Mouse (Mus musculus): ENCODE results near the gene Fam196b. TPM values are rescaled to one million over a fixed set of nuclear protein-coding genes. Genes with fewer than 3 reads are reported as not detected.

Gene Fam196b
- total RNA-seq (2018; cell fraction: chromatin; rRNA removed): under 1 TPM in 17 of 26 experiments, not detected in 9; 0.13 to 0.29 (median 0.21) TPM
- under 1 TPM in 1 of 26 experiments, not detected in 25; 0.03 TPM for total RNA-seq (2018; cell fraction: cytosol; rRNA removed)
- under 1 TPM in 10 of 26 experiments, not detected in 16; 0.09 to 0.23 (median 0.12) TPM for total RNA-seq (2018; cell fraction: nucleus; rRNA removed)
- not detected in 3 replicates for polyA plus RNA-seq (2018)

DNA sequence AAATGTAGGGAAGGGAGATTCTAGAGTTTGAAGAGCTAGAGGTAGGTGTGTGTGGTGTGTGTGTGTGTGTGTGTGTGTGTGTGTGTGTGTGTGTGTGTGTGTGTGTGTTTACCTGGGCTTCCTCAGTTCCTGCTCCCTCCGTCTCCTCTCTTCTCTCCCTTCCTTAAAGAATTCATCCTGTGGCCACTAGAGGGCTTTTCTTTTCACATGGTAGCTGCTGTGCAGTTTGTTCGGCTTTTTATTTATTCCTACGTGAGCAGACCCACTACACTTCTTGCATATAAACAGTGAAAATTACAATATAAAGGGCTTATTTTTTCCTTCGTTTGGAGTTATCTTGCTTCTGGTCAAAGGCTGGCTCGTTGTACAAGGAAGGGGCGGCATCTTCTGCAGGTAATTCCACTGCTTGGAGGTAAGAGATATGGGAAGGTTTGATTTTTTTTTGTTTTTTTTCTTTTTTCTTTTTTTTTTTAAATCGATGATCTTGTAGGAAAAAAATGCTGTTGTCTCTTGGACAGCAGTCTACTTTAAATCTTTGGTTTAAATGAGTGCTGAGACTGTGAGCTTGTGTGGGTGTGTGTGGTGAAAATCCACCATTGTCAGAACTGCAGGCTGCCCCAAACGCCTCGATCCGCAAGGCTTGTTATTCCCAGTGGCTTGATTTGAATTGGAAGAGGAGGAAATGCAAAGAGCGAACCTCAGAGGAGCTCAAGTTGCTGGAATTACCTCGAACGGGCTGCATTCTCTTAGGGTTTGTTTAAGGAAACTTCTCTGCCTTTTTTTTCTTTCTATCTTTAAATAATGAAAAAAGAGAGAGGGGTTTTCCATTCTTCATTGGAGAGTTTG is at the start of gene Fam196b:
Gene Fam196b, plus strand, starts transcription at position 289 of the 846 bp plus-strand sequence.
- H3K4me3 ChIP-seq (ENCODE audit: inconsistent target): no peak within 1 kb of the TSS
- peaks cover 38% of the 10 kb centered on the region for H3K36me3 ChIP-seq (ENCODE audit: inconsistent target)
- H3K79me2 ChIP-seq (ENCODE audit: inconsistent target): no peaks in the 10 kb centered on the region
- no peak within 1 kb of the TSS for H3K27ac ChIP-seq
- 72% methylated on average over 13 of the region's 13 CpGs for WGBS (ENCODE audit: missing documents)

DNA sequence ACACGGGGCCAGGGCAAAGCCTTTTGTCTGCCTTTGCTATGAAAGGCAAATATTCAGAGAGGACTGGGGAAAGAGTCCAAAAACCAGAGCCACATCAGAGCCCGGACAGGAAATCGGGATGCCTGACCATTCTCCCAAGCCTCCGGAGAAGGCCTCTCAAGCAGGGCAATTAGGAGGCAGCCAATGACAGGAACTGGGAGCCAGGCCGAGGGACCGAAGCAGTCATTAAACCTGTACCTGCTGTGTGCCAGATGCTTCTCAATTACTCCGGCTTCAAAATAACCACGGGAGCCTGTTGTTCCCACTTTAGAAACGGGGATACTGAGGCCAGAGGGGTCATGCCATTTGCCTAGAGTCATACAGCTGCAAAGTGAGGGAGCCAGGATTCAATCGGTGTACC is 42.6 kb upstream of the Fam196b start:
- WGBS (ENCODE audit: missing documents): 94% methylated on average over 10 of the region's 10 CpGs
- no peak overlapping the region for H3K4me3 ChIP-seq (ENCODE audit: inconsistent target)
- peaks cover 69% of the 10 kb centered on the region for H3K36me3 ChIP-seq (ENCODE audit: inconsistent target)
- H3K79me2 ChIP-seq (ENCODE audit: inconsistent target): no peaks in the 10 kb centered on the region
- H3K27ac ChIP-seq: no peak overlapping the region

DNA sequence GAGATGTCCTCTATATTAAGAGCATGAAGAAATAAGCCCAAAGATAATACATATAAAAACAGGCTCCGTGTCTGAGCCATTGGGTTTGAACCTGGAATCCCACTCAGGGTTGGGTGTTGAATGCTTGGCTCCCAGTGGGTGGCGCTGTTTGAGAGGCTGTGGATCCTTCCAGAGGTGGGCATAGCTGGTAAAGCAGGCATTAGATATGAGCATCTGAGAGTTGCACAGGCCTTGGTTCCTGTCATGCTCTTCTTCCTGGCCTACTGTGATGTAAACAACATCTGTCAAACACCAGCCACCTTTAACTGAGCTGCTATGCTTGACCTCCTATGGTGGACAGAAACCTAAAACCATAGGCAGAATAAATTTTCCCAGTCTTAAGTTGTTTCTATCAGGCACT is 38.7 kb upstream of the Fam196b start:
- H3K79me2 ChIP-seq (ENCODE audit: inconsistent target): no peaks in the 10 kb centered on the region
- H3K27ac ChIP-seq: no peak overlapping the region
- H3K36me3 ChIP-seq (ENCODE audit: inconsistent target): peaks cover 84% of the 10 kb centered on the region
- H3K4me3 ChIP-seq (ENCODE audit: inconsistent target): no peak overlapping the region
- WGBS (ENCODE audit: missing documents): 100% methylated on average over 2 of the region's 2 CpGs

DNA sequence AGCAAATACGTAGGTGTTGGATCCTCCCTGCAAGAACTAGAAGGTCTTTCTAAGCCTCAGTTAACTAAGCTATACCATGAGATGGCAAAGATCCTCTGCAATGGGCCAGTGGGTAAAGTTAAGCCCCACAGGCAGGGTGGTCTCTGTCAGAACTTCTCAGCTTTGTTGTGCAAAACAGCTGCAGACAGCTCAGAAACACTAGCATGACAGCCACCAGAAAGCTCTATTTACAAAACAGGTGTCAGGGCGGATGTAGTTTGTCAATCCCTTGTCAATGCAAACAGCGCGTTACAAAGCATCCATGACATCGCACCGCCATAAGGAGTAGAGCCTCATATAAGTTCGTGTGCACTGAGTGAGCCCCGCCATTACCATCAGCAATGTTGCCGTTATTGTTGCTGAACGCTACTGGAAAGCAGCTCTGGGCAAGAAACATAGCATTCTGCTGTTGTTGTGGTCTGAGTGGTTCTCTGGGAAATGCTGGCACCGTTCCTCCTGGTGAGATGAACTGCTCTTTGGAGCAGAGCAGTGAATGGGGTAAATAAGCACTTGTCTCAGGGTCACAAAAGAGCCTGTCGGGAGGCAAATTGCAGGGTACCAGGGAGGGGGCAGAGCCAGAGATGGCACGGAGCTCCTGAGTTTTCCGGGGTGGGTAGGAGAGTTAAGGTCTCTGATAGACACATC is 38.1 kb upstream of the Fam196b start:
- WGBS (ENCODE audit: missing documents): 95% methylated on average over 12 of the region's 14 CpGs
- H3K27ac ChIP-seq: no peak overlapping the region
- H3K4me3 ChIP-seq (ENCODE audit: inconsistent target): no peak overlapping the region
- no peaks in the 10 kb centered on the region for H3K79me2 ChIP-seq (ENCODE audit: inconsistent target)
- peaks cover 90% of the 10 kb centered on the region for H3K36me3 ChIP-seq (ENCODE audit: inconsistent target)

DNA sequence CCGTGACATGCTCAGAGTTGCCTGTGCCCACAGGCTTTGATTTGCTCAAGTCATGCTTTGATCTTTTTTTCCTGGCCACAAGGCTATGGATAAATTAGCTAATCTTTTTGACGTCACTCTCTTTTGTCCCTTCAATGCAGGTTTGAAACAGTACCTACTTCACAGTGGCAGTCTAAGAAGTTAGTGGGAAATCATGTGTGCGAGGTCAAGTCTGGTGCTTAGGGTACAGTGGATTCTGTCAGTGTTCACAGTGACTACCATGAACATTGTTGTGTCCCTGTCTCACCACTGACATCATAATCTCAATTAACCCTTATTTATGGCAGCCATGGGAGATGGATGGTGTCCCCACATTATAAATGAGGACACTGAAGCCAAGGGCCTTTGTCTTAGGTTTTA is 37.6 kb upstream of the Fam196b start:
- H3K79me2 ChIP-seq (ENCODE audit: inconsistent target): no peaks in the 10 kb centered on the region
- no peak overlapping the region for H3K4me3 ChIP-seq (ENCODE audit: inconsistent target)
- 89% methylated on average over 3 of the region's 3 CpGs for WGBS (ENCODE audit: missing documents)
- H3K36me3 ChIP-seq (ENCODE audit: inconsistent target): peaks cover 89% of the 10 kb centered on the region
- no peak overlapping the region for H3K27ac ChIP-seq

DNA sequence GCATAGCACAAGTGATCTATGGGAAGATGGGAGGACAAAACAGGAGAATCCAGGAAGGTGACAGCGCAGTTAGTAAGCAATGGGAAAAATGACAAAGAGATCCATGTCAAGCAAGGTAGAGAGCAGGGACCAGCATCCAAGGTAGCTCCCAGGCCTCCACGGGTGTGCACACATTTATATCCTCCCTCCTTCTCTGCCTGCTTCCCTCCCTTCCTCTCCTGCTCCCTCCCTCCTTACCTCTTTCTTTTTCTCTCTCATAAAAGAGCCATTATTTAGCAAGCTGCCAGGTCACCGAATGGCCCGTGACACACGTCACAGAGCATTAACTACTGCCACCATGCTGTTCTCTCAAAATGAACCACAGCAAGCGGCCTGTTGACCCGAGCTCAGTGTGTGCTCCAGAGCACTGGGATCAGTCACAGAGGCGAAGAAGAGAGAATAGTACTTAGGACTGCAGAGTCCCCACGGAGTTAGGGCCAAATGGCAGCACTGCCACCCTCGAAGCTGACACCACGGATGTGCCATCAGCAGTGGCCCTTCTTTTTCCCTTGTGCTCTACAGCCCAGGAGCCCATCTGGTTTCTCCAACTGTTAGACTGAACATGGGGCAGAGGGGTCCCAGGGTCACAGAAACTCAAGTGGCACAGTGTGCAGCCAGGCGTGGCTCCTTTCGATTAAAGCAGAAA is 30.4 kb upstream of the Fam196b start:
- WGBS (ENCODE audit: missing documents): 97% methylated on average over 13 of the region's 13 CpGs
- Histone ChIP-seq H3K79me2 (ENCODE audit: inconsistent target) (no peaks in the 10 kb centered on the region), H3K4me3 (ENCODE audit: inconsistent target) (no peak overlapping the region), H3K36me3 (ENCODE audit: inconsistent target) (peaks cover 82% of the 10 kb centered on the region), H3K27ac (no peak overlapping the region)

DNA sequence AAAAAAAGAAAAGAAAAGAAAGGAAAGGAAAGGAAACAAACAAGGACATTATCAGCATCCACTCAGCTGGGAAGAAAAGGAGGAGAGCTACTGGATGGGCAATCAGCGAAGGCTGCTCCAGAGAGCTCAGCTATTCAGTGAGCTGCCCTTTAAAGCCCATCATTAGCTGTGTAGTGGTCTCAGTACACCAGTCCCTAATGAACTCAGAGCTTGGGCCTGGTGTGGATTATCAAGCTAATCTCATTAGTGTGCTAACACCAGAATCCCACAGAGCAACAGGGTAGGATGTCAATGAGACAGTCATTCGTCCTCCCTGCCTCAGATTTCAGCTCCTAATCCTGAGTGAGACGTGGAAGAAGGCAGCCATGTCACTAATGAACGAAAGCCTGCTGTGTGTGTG is 24.4 kb upstream of the Fam196b start:
- WGBS (ENCODE audit: missing documents): 90% methylated on average over 4 of the region's 4 CpGs
- Histone ChIP-seq H3K27ac (no peak overlapping the region), H3K36me3 (ENCODE audit: inconsistent target) (peaks cover 86% of the 10 kb centered on the region), H3K79me2 (ENCODE audit: inconsistent target) (no peaks in the 10 kb centered on the region), H3K4me3 (ENCODE audit: inconsistent target) (no peak overlapping the region)

DNA sequence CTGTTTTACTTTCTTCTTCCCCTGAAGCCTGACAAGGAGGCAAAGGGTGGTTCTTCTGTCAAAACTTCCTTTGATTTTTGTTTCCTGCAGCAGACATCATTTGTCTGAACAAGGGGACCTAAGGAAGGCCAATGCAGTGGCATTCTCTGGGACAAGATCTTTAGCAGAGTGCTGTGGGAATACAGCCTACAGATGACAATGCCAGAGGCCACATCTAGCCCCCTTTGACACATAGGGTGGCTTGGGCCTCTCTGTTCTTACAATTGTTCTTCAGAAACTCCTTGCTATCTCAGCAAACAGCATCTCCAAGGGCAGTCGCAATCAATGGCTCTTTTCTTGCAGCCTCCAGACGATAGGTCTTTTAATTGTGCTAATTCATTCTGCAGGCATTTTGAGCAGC is 23.9 kb upstream of the Fam196b start:
- Histone ChIP-seq H3K79me2 (ENCODE audit: inconsistent target) (no peaks in the 10 kb centered on the region), H3K36me3 (ENCODE audit: inconsistent target) (peaks cover 90% of the 10 kb centered on the region), H3K4me3 (ENCODE audit: inconsistent target) (no peak overlapping the region), H3K27ac (no peak overlapping the region)
- WGBS (ENCODE audit: missing documents): 100% methylated on average over 2 of the region's 2 CpGs

DNA sequence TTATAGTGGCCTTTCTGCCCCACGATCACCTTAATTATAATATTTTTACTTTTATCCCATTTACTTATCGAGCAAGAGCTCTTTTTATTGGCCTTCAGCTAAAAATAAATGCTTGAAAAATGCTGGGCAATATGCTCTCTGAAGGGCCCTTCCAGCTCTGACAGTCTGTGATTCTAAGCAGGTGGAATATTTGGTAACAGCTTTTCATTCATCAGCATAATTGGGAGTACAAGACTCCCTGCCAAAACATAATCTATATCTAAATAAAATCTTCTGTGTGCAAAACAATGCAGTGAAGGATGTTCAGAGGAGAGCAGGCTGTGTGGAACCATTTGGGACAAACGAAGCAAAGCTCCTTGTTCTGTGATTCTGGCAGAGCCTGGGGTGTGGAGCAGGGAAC is 23.3 kb upstream of the Fam196b start:
- Histone ChIP-seq H3K36me3 (ENCODE audit: inconsistent target) (peaks cover 90% of the 10 kb centered on the region), H3K27ac (no peak overlapping the region), H3K79me2 (ENCODE audit: inconsistent target) (no peaks in the 10 kb centered on the region), H3K4me3 (ENCODE audit: inconsistent target) (no peak overlapping the region)
- 91% methylated on average over 3 of the region's 3 CpGs for WGBS (ENCODE audit: missing documents)

DNA sequence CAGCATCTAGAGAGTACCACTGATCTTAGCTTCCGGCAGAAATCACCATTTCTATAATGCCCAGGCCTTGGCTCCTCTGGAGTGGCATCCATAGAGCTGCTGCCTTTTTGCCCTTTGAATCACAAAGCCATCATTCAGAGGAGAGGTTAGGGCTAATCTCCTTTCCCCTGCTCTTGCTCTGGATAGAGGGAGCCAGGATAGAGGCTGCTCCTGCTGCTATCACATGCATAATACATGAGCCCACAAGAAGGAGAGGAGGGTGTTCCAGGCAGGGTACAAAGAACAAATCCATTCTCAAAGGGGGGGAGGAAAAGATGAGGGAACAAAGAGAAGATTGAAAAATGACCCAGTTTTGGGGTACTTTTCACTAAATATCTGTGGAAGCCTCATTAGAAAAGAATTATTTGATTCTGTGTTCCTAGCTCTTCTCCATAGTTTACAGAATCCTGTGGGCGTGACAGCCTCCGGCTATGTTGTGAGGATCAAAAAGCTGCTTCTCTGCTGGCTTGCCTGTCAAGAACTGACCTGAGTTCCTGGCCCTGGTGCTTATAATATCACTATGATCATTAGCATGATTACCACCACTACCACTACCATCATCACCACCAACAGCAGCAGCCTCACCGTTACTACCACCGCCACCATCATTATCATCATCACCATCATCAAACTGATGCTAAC is 16.8 kb upstream of the Fam196b start:
- 97% methylated on average over 5 of the region's 5 CpGs for WGBS (ENCODE audit: missing documents)
- H3K79me2 ChIP-seq (ENCODE audit: inconsistent target): no peaks in the 10 kb centered on the region
- no peak overlapping the region for H3K27ac ChIP-seq
- peaks cover 93% of the 10 kb centered on the region for H3K36me3 ChIP-seq (ENCODE audit: inconsistent target)
- no peak overlapping the region for H3K4me3 ChIP-seq (ENCODE audit: inconsistent target)

DNA sequence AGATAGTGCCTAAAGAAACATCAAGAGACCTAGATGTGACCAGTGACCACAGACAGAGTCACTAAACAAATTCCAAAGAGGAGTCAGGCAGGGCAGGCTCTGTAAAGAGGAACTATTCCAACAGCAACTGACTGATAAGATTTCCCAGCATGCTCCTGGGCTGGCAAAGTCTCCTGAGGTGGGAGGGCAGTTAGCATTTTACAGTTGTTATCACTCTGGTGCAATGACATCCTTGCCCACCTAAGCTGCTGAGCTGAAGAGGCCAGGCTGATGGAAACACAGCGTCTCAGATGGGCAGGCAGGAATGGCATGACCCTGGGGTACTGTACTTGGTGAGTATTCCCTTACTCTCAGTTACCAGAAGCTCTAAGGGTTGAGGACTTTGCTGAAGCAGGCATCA is 15.1 kb upstream of the Fam196b start:
- WGBS (ENCODE audit: missing documents): 82% methylated on average over 1 of the region's 1 CpGs
- Histone ChIP-seq H3K36me3 (ENCODE audit: inconsistent target) (peaks cover 86% of the 10 kb centered on the region), H3K27ac (no peak overlapping the region), H3K4me3 (ENCODE audit: inconsistent target) (no peak overlapping the region), H3K79me2 (ENCODE audit: inconsistent target) (no peaks in the 10 kb centered on the region)

DNA sequence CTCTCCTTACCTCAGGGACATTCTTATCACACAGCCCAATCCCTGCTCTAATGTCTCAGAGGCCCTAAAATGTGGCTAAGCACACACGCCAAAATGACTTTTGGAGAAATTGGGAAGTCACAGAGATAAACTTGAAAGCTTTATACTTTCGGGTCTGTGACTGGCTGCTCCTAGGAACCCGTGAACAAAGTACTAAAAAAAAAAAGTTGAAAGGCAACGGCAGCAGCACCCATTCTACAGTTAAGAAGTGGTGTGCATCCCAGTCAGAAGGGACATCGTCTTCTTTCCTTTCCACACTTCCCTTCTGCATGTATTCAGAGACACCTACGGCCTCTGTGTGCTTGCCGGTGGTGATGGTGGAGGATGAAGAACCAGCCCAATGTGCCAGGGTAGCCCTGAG is 14.6 kb upstream of the Fam196b start:
- Histone ChIP-seq H3K79me2 (ENCODE audit: inconsistent target) (no peaks in the 10 kb centered on the region), H3K36me3 (ENCODE audit: inconsistent target) (peaks cover 87% of the 10 kb centered on the region), H3K4me3 (ENCODE audit: inconsistent target) (no peak overlapping the region), H3K27ac (no peak overlapping the region)
- 91% methylated on average over 7 of the region's 7 CpGs for WGBS (ENCODE audit: missing documents)

DNA sequence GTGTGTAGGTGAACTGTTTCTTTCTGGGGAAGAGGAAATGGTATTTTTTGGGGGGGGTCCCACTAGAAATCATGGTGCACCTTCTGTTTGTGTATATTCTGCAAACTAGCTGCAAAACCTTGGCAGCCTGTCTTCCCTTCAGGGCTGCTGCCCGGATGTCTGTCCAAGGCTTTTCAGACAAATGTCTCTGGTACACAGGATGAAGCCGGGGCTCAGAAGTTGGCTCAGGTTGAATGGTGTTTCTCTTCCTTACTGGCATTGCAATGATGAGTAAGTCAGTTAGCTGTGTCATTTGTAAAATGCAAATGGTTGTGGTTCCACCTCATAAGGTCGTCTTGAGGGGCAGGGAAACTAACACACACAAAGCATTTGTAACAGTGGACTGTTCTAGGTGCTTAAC is 8.4 kb upstream of the Fam196b start:
- H3K4me3 ChIP-seq (ENCODE audit: inconsistent target): no peak overlapping the region
- no peaks in the 10 kb centered on the region for H3K79me2 ChIP-seq (ENCODE audit: inconsistent target)
- no peak overlapping the region for H3K27ac ChIP-seq
- 100% methylated on average over 2 of the region's 3 CpGs for WGBS (ENCODE audit: missing documents)
- H3K36me3 ChIP-seq (ENCODE audit: inconsistent target): peaks cover 88% of the 10 kb centered on the region

DNA sequence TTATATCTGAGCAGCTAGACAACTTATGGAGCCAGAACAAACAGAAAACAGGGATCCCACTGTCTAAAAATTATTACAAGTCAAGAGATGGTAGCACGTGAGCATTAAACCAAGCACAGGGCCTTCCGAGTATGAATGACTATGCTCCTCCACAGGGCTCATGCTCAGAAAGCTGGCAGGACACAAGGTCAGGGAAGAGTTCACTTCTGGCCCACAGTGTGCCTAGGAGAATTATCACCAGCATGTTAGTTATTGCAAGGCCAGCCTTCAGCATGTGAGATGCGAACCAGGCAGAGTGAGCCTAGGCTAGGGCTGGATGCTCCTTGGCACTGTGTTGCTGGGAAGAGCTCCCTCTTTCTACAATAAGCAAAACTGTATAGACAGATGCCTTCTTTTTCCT is 5.9 kb upstream of the Fam196b start:
- Histone ChIP-seq H3K79me2 (ENCODE audit: inconsistent target) (no peaks in the 10 kb centered on the region), H3K27ac (no peak overlapping the region), H3K4me3 (ENCODE audit: inconsistent target) (no peak overlapping the region), H3K36me3 (ENCODE audit: inconsistent target) (peaks cover 81% of the 10 kb centered on the region)
- WGBS (ENCODE audit: missing documents): 98% methylated on average over 3 of the region's 3 CpGs
